Mouse (Mus musculus) embryo, embryonic 10.5 days (tissue): ENCODE data around the gene Slamf1.
"Not testable (repeated sequence)": the region's sequence is repeated elsewhere in the genome, so short reads cannot be mapped to it uniquely, and the experiment has no call there.

Source experiments
- DNase-seq: peaks from one replicate; pipeline ENCODE4 v3.0.0-alpha.2; 2015; ENCODE audit warnings: low spot score

Slamf1 gene

GRCm38 (mm10) chr1:171811048-171811447, 44.1 kb downstream of the Slamf1 start:
- not testable (repeated sequence) for DNase-seq

- DNase-seq: peak; percentile 86
These were observed 48.9 kb downstream of the Slamf1 start for GRCm38 (mm10) chr1:171815545-171816439.

DNA sequence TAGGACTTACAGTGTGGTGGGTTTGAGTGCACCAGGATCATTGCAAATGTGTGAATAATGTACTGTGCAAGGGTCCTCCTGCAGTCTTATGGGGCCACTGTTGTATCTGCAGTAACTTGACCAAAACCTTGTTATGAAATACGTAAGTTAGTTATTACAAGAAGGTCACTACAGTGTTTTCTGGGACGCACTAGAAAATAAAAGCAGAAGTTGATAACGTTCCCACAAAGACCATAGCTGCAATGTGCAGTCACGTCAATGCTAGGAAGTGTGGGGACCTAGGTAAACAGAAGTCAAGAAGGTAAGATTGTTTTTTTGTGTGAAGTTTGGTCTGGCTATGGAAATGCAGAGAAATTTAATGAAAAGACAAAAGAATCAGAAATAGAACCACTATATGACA, 50.1 kb downstream of the Slamf1 start:
- no peak for DNase-seq

- DNase-seq: no peak
These were observed 54.4 kb downstream of the Slamf1 start for GRCm38 (mm10) chr1:171821331-171821730.

DNA sequence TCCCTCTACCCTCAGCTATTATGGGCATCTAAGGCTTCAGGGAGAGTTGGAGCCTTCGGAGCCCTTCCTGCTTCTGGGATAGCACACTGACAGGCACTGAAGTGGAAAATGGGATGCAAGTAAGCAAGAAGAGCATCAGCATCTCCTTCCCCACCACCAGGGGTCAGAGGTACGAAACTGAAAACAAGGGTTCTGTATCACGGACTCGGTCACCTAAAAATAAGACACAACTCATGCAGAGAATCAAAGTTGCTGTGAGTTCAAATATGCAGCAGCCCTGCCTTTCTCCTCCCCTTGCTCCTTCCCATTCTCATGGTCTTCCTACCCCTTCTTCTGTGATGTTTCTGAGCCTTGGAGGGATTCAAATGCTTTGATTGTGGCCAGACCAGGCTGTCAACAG, 58.5 kb downstream of the Slamf1 start:
- DNase-seq: peak; percentile 13

DNA sequence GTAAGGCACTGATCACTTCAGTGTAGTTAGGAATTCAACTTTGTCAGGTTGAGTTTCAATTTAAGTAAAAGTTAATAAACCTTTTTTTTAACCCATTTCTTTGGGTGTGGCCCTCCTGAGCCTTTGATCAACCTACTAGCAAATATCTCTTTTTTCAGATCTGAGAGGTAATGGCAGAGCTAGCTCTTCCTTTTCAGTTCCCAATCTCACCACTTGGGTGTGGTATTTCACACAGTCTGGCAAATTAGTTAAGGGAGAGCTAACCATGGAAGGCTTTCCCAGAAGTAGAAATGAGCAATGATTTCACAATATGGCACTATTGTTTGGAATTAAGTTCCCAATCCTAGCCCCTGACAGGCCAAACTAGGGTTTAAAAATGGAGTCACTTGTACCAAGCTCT, 59.2 kb downstream of the Slamf1 start:
- DNase-seq: peak; percentile 65

DNA sequence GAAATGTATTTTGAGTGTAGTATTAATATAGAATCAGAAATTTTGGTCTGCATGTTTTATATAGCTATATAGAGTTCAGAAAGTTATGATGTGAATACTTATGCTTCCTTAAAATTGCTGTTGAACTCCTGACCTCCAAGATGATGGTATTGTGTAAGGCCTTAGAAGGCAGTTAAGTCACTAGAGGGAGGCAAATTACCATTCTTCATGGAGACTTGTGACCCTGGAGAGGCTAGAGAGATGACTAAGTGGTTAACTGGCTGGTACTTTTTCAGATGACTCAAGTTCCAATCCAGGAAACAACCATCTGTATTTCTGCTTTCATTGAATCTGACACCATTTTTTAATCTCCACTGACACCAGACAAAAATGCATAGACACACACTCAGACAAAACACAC, 60.7 kb downstream of the Slamf1 start:
- peak; percentile 19 for DNase-seq

DNA sequence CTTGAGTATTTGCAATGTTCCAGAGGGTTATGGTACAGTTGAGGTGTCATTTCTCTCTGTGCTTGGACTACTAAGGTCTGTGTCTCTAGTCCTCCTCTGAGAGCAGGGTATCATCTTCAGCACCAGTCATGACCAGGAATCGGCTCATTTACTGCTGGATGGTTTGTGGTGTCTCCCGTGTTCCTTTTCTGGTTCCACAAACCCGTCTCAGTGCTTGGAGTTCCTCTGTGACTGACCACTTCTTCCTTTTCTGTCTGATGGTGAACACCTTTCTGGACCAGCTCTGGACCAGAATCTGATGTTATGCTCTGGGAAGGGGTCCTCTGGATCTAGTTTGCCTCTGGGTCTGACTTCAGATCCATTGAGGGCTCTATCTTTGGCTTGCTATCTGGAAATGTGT, 72.6 kb downstream of the Slamf1 start, which contains the start of gene Cd84:
TSS of gene Cd84 (plus strand) at position 210 of the 400 bp plus-strand sequence.
- DNase-seq: no peak

DNA sequence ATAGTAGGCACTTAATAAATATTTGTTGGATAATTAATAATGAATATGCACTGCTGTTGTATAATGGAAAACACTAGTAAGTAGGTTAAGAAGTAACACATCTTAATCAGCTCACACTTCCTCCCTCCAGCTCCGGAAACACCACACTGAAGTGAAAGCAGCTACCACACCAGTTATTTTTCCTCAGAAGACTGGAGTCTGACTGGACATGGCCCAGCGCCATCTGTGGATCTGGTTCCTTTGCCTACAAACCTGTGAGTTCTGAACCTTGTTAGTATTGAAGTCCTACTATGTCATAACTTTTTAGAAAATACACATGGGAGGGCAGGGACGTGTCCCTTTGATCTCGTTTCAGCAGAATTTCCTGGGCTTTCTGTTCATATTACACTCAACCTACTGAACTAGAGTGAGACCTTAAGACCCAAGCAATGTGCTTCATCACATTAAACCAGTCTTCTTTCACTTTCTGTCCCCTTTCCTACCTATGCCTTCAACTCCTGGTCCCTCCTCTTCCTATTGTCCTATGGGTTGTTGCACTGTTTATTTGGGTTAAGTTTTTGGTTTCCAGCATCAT, 73.6 kb downstream of the Slamf1 start:
- DNase-seq: no peak

DNA sequence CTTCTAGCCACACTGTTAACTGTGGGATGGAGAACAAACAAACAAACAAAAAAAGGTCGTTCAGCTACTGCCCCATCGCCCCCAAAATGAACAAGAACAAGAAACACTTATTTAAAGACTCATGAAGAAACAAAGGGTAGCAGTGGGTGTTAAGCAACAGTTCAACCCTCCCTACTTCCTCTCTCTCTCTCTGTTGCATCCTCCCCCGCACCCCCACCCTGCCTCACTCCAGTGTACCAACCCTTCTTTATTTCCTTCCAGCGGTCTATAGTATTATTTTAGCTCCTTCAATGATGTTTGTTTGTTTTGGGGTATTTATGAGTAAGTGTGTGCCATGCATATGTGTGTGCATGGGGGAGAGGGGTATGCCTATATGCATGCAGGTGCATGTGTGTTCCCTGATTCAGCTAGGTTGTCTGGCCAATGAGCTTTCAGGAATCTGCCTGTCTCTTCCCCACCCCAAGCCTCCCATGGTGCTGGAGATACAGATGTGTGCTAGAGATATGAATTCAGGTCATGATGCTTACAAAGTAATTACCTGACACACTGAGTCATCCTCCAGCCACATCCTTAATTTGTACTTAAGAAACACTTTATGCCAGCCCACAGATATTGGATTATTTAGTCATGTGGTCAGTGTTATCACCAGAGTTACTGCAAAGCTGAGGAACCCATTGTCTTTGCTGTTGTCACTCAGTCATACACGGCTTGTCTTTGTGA, 78.3 kb downstream of the Slamf1 start:
- DNase-seq: no peak

DNA sequence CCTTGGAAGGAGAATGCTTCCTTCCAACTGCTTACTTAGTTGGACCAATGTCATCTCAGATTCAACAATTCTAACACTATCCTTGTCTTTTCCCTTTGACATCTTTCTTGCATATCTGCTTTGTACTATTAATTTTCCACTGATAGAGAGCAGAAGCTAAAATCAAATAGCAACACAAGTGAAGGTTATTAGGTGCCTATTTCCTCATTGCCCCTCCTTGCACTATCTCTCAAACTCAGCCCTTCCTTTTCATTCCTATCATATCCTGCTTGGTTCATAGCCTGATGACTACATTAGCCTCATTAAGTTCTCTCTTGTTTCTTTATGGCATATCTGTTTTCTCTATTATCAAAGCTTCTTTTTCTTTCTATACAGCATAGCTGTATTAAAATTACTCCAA, 81.3 kb downstream of the Slamf1 start:
- DNase-seq: no peak

DNA sequence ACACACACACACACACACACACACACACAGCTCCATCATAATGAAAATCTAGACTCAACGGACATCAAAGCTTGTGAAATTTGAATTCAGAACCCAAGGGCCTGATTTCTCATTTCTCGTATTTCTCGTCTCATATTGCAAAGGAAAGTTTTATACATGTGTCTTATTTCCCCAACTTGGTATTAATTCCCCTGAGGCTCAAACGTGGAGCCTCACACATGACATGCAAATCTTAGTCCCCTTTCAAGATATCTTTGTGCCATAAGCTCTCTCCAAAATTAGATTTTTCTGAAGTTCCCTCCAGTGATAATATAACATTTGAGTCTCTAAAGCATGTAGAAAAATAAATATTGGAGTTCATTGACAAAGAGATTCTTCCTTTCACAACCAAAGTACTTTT, 81.8 kb downstream of the Slamf1 start:
- no peak for DNase-seq

GRCm38 (mm10) chr1:171849454-171849853, 82.5 kb downstream of the Slamf1 start:
- no peak for DNase-seq
